Mouse (Mus musculus) G1E (cell line): ENCODE data around the gene Ttc17.
"Not testable (repeated sequence)": the region's sequence is repeated elsewhere in the genome, so short reads cannot be mapped to it uniquely, and the experiment has no call there.

ENCODE experiments used
- CTCF ChIP-seq: IDR thresholded peaks from 2 replicates; pipeline ENCODE4 v1.5.1; 2012; ENCODE audit warnings: low read depth, low read length, inconsistent platforms, mixed read lengths
- GATA1 ChIP-seq: IDR thresholded peaks from 2 replicates; pipeline ENCODE4 v1.6.1; 2012; ENCODE audit warnings: borderline replicate concordance, low read length, inconsistent platforms, mixed read lengths
- GATA2 ChIP-seq: IDR thresholded peaks from 2 replicates; pipeline ENCODE4 v1.6.1; 2012; ENCODE audit warnings: low read depth, low read length, inconsistent platforms, borderline replicate concordance

DNA sequence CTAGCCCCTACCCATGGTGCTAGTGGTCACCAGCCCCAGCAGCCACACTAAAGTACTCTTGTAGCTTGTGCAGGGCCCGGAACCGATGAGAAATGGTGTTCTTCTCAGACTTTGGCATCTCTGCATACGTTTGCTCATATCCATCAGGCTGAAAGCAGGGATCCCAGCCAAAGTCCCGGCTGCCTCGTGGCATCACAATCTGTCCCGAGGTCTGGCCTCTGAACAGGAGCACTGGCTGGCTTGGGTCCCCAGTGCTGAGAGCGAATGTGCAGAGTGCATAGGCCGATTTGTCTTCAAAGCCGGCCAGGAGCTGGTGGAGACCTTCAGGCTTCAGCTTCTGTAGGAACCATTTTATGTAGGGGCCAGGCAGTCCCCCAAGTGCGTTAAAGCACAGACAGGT lies 22.0 kb downstream of the Ttc17 start:
- not testable (repeated sequence) for TF ChIP-seq CTCF, GATA1, GATA2
